Mouse (Mus musculus) liver, postnatal 0 days (tissue): Measurements from ENCODE around the gene Lig1. TPM values are rescaled to one million over a fixed set of nuclear protein-coding genes. Genes with fewer than 3 reads are reported as not detected.

Experiments
- ATAC-seq: fragments of 200-750 bp; cut with Nextera tagmentation; 2 replicates; pipeline ENCODE4 v1.8.0; 2017; ENCODE audit warnings: mild to moderate bottlenecking, moderate library complexity
- DNase-seq: peaks from one replicate; pipeline ENCODE4 v3.0.0-alpha.2; 2016
- H3K27ac ChIP-seq: fragments of 300-500 bp; sonication (generic); 2 replicates; pipeline ENCODE4 v1.5.1; 2014; ENCODE audit warnings: antibody characterized with exemption, moderate library complexity, mild to moderate bottlenecking, low read depth
- H3K27me3 ChIP-seq: fragments of 300-500 bp; sonication (generic); 2 replicates; pipeline ENCODE4 v1.6.1; 2014; ENCODE audit warnings: low read length, control low read depth, mixed read lengths; ENCODE audit not compliant: insufficient read depth
- H3K36me3 ChIP-seq: fragments of 300-500 bp; sonication (generic); replicated peaks from 2 replicates; pipeline ENCODE4 v1.6.1; 2014; ENCODE audit warnings: mild to moderate bottlenecking, control low read depth, low read length, moderate library complexity, mixed read lengths; ENCODE audit not compliant: insufficient read depth
- H3K4me1 ChIP-seq: fragments of 300-500 bp; sonication (generic); 2 replicates; pipeline ENCODE4 v1.6.1; 2014; ENCODE audit warnings: antibody characterized with exemption, mild to moderate bottlenecking, control low read depth; ENCODE audit not compliant: insufficient read depth
- H3K4me2 ChIP-seq: fragments of 300-500 bp; sonication (generic); 2 replicates; pipeline ENCODE4 v1.6.1; 2014; ENCODE audit warnings: low read depth, mild to moderate bottlenecking, low read length, moderate library complexity, mixed read lengths
- H3K4me3 ChIP-seq: fragments of 300-500 bp; sonication (generic); 2 replicates; pipeline ENCODE4 v1.5.1; 2014; ENCODE audit warnings: low read depth, low read length
- H3K9ac ChIP-seq: fragments of 300-500 bp; sonication (generic); replicated peaks from 2 replicates; pipeline ENCODE4 v1.6.1; 2014; ENCODE audit warnings: mild to moderate bottlenecking, moderate library complexity
- H3K9me3 ChIP-seq: fragments of 300-500 bp; sonication (generic); 2 replicates; pipeline ENCODE4 v1.6.1; 2016; ENCODE audit warnings: mild to moderate bottlenecking, control low read depth, low read length, mixed read lengths
- CTCF ChIP-seq: sonication (generic); IDR thresholded peaks from 2 replicates; pipeline ENCODE4 v1.5.1; 2016; ENCODE audit warnings: antibody characterized with exemption, low read depth
- EP300 ChIP-seq: IDR thresholded peaks from 2 replicates; pipeline ENCODE4 v1.6.1; 2016; ENCODE audit warnings: antibody characterized with exemption, low read depth, mild to moderate bottlenecking
- WGBS: fragments of 180-500 bp; shearing (Covaris S2); extraction: QIAGEN DNeasy Blood & Tissue Kit; methylation state at CpG from one replicate; pipeline ENCODE4 v1.1.7; 2014; ENCODE audit not compliant: insufficient replicate concordance; 5-methylcytosine and 5-hydroxymethylcytosine counted together
- polyA plus RNA-seq: library from polyadenylated mRNA; unstranded; fragments of >200 nt; fragmentation: Nextera tagmentation; extraction: Ambion mirVana; gene quantifications from 2 replicates; pipeline ENCODE4 v1.2.1, GENCODE M21; 2015

The Lig1 gene
- polyA plus RNA-seq, 1 experiment from 2014 or later, result 60.5 TPM

GRCm38 (mm10) chr7:13321424-13321823 is 44.3 kb downstream of the Lig1 start:
- Histone ChIP-seq H3K9me3 (no peaks in the 10 kb centered on the region), H3K9ac (no peak overlapping the region), H3K4me2 (no peak overlapping the region), H3K36me3 (no peaks in the 10 kb centered on the region), H3K27me3 (no peaks in the 10 kb centered on the region), H3K4me1 (no peaks in the 10 kb centered on the region), H3K4me3 (no peak overlapping the region), H3K27ac (no peak overlapping the region)
- no peak for DNase-seq
- ATAC-seq, result no peak
- TF ChIP-seq EP300 (no peak), CTCF (no peak)
- whole genome bisulfite sequencing, result 62% methylated on average over 3 of the region's 3 CpGs

- ATAC-seq (peak; percentile 74), DNase-seq (no peak)
- Histone ChIP-seq H3K27me3 (no peaks in the 10 kb centered on the region), H3K4me2 (peak within 1 kb of the TSS; percentile 15; the same call in 1 of the 2 replicates), H3K4me3 (no peak within 1 kb of the TSS), H3K9ac (no peak within 1 kb of the TSS), H3K4me1 (no peaks in the 10 kb centered on the region), H3K36me3 (no peaks in the 10 kb centered on the region), H3K9me3 (no peaks in the 10 kb centered on the region), H3K27ac (0 out of 2 replicates have a peak within 1 kb of the TSS, but pooled peaks have one; percentile 30)
- 48% methylated on average over 2 of the region's 2 CpGs for WGBS
- TF ChIP-seq EP300, result 0 out of 2 replicates have a peak, but pooled peaks have one; percentile 48
- no peak for TF ChIP-seq CTCF
These were observed 47.2 kb downstream of the Lig1 start, which contains the start of gene Pla2g4c for GRCm38 (mm10) chr7:13324316-13324715. Pla2g4c (plus strand) TSS chr7:13324655.

- no peak overlapping the region for H3K9ac ChIP-seq
- H3K9me3 ChIP-seq, result no peaks in the 10 kb centered on the region
- H3K4me3 ChIP-seq, result no peak overlapping the region
- no peak for ATAC-seq
- 94% methylated on average over 2 of the region's 2 CpGs for WGBS
- H3K4me1 ChIP-seq, result no peaks in the 10 kb centered on the region
- H3K36me3 ChIP-seq, result no peaks in the 10 kb centered on the region
- no peaks in the 10 kb centered on the region for H3K27me3 ChIP-seq
- no peak for TF ChIP-seq CTCF
- no peak for TF ChIP-seq EP300
- H3K27ac ChIP-seq, result no peak overlapping the region
- no peak for DNase-seq
- no peak overlapping the region for H3K4me2 ChIP-seq
These were observed 53.5 kb downstream of the Lig1 start for GRCm38 (mm10) chr7:13330575-13330974.

GRCm38 (mm10) chr7:13355943-13356342 is 78.9 kb downstream of the Lig1 start:
- Histone ChIP-seq H3K27ac (no peak overlapping the region), H3K9ac (no peak overlapping the region), H3K4me3 (no peak overlapping the region), H3K9me3 (0 out of 2 replicates have a peak, but pooled peaks cover 2% of the 10 kb centered on the region), H3K4me1 (no peaks in the 10 kb centered on the region), H3K27me3 (no peaks in the 10 kb centered on the region), H3K36me3 (peaks cover 4% of the 10 kb centered on the region; the same call in 1 of the 2 replicates), H3K4me2 (no peak overlapping the region)
- DNase-seq, result no peak
- ATAC-seq, result no peak
- TF ChIP-seq CTCF, result no peak
- no peak for TF ChIP-seq EP300

Other genes starting within 250 kb of the Lig1 start
- 132 TPM in 2 replicates for gene Chmp2a, start 242.5 kb upstream of the Lig1 start, polyA plus RNA-seq
- 53.8 and 59.8 TPM in 2 replicates for gene Ube2m, start 239.0 kb upstream of the Lig1 start, polyA plus RNA-seq
- 0.26 and 0.29 TPM in 2 replicates for gene Mzf1, start 222.5 kb upstream of the Lig1 start, polyA plus RNA-seq
- gene Vmn1r85, start 182.1 kb upstream of the Lig1 start, polyA plus RNA-seq, result not detected in 2 replicates
- not detected in 2 replicates for gene Vmn1r86, start 157.4 kb upstream of the Lig1 start, polyA plus RNA-seq
- not detected in 2 replicates for gene Vmn1r87, start 137.1 kb upstream of the Lig1 start, polyA plus RNA-seq
- gene Vmn1r88, start 117.7 kb upstream of the Lig1 start, polyA plus RNA-seq, result 0.01 TPM in 1 of 2 replicates, not detected in the other
- gene Vmn1r89, start 64.3 kb upstream of the Lig1 start, polyA plus RNA-seq, result not detected in 2 replicates
- gene Zswim9, start 1.4 kb downstream of the Lig1 start, polyA plus RNA-seq, result 1.5 and 1.7 TPM in 2 replicates
- gene Pla2g4c, start 47.4 kb downstream of the Lig1 start, polyA plus RNA-seq, result 2.0 and 2.1 TPM in 2 replicates
- not detected in 2 replicates for gene Cabp5, start 120.8 kb downstream of the Lig1 start, polyA plus RNA-seq
- not detected in 2 replicates for gene Bsph1, start 173.6 kb downstream of the Lig1 start, polyA plus RNA-seq